Mouse (Mus musculus) lung, postnatal 0 days (tissue): ENCODE measurements around the gene Swsap1. TPM values are rescaled to one million over a fixed set of nuclear protein-coding genes. Genes with fewer than 3 reads are reported as not detected.

ENCODE experiments used
- ATAC-seq: fragments of 200-750 bp; cut with Nextera tagmentation; 2 replicates; pipeline ENCODE4 v1.8.0; 2017; ENCODE audit warnings: moderate library complexity
- DNase-seq: peaks from one replicate; pipeline ENCODE4 v3.0.0-alpha.2; 2016; ENCODE audit warnings: low spot score
- H3K27ac ChIP-seq: fragments of 300-500 bp; sonication (generic); 2 replicates; pipeline ENCODE4 v1.5.1; 2014; ENCODE audit warnings: antibody characterized with exemption, mild to moderate bottlenecking, low read length, mixed read lengths
- H3K27me3 ChIP-seq: fragments of 300-500 bp; sonication (generic); replicated peaks from 2 replicates; pipeline ENCODE4 v1.6.1; 2014; ENCODE audit warnings: low read length, mixed read lengths; ENCODE audit not compliant: insufficient read depth
- H3K36me3 ChIP-seq: fragments of 300-500 bp; sonication (generic); 2 replicates; pipeline ENCODE4 v1.6.1; 2014; ENCODE audit warnings: low read length, mixed read lengths; ENCODE audit not compliant: insufficient read depth
- H3K4me1 ChIP-seq: fragments of 300-500 bp; sonication (generic); 2 replicates; pipeline ENCODE4 v1.6.1; 2014; ENCODE audit warnings: antibody characterized with exemption, low read depth, low read length, mixed read lengths; ENCODE audit not compliant: insufficient read depth
- H3K4me2 ChIP-seq: fragments of 300-500 bp; sonication (generic); replicated peaks from 2 replicates; pipeline ENCODE4 v1.6.1; 2014; ENCODE audit warnings: low read depth, mild to moderate bottlenecking, low read length, moderate library complexity, mixed read lengths
- H3K4me3 ChIP-seq: fragments of 300-500 bp; sonication (generic); 2 replicates; pipeline ENCODE4 v1.5.1; 2014; ENCODE audit warnings: low read depth, low read length
- H3K9ac ChIP-seq: fragments of 300-500 bp; sonication (generic); replicated peaks from 2 replicates; pipeline ENCODE4 v1.6.1; 2014; ENCODE audit warnings: low read depth, mild to moderate bottlenecking
- H3K9me3 ChIP-seq: fragments of 300-500 bp; sonication (generic); 2 replicates; pipeline ENCODE4 v1.6.1; 2016; ENCODE audit warnings: low read length, mixed read lengths
- CTCF ChIP-seq: IDR thresholded peaks from 2 replicates; pipeline ENCODE4 v1.5.1; 2016; ENCODE audit warnings: antibody characterized with exemption, mild to moderate bottlenecking
- EP300 ChIP-seq: IDR thresholded peaks from 2 replicates; pipeline ENCODE4 v1.6.1; 2016; ENCODE audit warnings: antibody characterized with exemption, mild to moderate bottlenecking, control low read depth
- WGBS: fragments of 180-500 bp; shearing (Covaris S2); extraction: QIAGEN DNeasy Blood & Tissue Kit; methylation state at CpG from one replicate; pipeline ENCODE4 v1.1.7; 2014; 5-methylcytosine and 5-hydroxymethylcytosine counted together
- polyA plus RNA-seq: library from polyadenylated mRNA; unstranded; fragments of >200 nt; fragmentation: Nextera tagmentation; extraction: Ambion mirVana; gene quantifications from 2 replicates; pipeline ENCODE4 v1.2.1, GENCODE M21; 2015

The Swsap1 gene
- polyA plus RNA-seq, 1 experiment from 2014 or later = 5.7 TPM

GRCm38 (mm10) chr9:21963417-21963816 is 7.9 kb downstream of the Swsap1 start, which contains the start of gene Epor:
Gene Epor, minus strand, starts transcription at chr9:21963506.
- no peaks in the 10 kb centered on the region for H3K36me3 ChIP-seq
- no peaks in the 10 kb centered on the region for H3K9me3 ChIP-seq
- H3K4me3 ChIP-seq = peak within 1 kb of the TSS; percentile 37
- peak; percentile 42 for ATAC-seq
- H3K27me3 ChIP-seq = 0 out of 2 replicates have a peak, but pooled peaks cover 7% of the 10 kb centered on the region
- H3K27ac ChIP-seq = no peak within 1 kb of the TSS
- TF ChIP-seq EP300 = no peak
- no peak for TF ChIP-seq CTCF
- H3K4me2 ChIP-seq = peak within 1 kb of the TSS; percentile 81
- WGBS = 15% methylated on average over 7 of the region's 8 CpGs
- DNase-seq = peak; percentile 51
- no peak within 1 kb of the TSS; the same call in 1 of the 2 replicates for H3K9ac ChIP-seq
- peaks cover 25% of the 10 kb centered on the region for H3K4me1 ChIP-seq

GRCm38 (mm10) chr9:21968883-21969282 is 13.3 kb downstream of the Swsap1 start:
- no peaks in the 10 kb centered on the region for H3K4me1 ChIP-seq
- no peak overlapping the region for H3K9ac ChIP-seq
- no peak overlapping the region for H3K27ac ChIP-seq
- TF ChIP-seq CTCF (no peak), EP300 (no peak)
- H3K9me3 ChIP-seq = no peaks in the 10 kb centered on the region
- DNase-seq = no peak
- WGBS = 30% methylated on average over 6 of the region's 6 CpGs
- H3K4me2 ChIP-seq = no peak overlapping the region
- ATAC-seq = no peak
- H3K27me3 ChIP-seq = no peaks in the 10 kb centered on the region
- no peak overlapping the region for H3K4me3 ChIP-seq
- H3K36me3 ChIP-seq = no peaks in the 10 kb centered on the region

- no peak for ATAC-seq
- H3K4me1 ChIP-seq = no peaks in the 10 kb centered on the region
- H3K4me2 ChIP-seq = no peak overlapping the region
- no peak for DNase-seq
- H3K27me3 ChIP-seq = no peaks in the 10 kb centered on the region
- no peaks in the 10 kb centered on the region for H3K9me3 ChIP-seq
- no peak overlapping the region for H3K4me3 ChIP-seq
- 90% methylated on average over 4 of the region's 4 CpGs for whole genome bisulfite sequencing
- no peak overlapping the region for H3K9ac ChIP-seq
- no peak overlapping the region for H3K27ac ChIP-seq
- TF ChIP-seq EP300 = no peak
- no peak for TF ChIP-seq CTCF
- no peaks in the 10 kb centered on the region for H3K36me3 ChIP-seq
Measured at GRCm38 (mm10) chr9:21969304-21969703, 13.7 kb downstream of the Swsap1 start.

DNA sequence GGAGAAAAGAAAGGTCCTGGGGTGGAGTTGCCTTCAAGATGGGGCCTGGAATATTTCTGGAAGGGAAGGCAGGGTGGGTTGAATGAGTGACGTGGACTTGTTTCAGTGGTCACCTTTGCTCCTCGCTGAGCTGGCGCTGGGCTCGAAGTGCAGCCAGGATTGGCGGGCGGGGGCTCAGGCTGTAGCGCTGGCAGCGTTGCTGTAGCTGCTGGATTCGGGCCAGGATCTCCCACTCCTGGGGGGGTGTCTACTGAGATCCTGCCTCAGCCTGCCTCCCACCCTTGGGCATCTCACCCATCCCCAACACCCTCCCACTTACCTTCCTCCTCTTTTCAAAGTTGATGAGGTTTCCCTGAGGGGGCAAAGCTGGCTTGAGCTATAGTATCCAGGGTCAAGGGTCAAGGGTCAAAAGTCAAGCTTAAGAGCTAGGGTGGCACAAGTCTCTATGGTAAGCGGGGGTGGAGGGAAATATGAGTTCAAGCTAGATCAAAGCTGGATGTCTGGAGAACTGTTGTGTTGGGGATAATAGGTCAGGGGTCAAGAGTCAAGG is 21.1 kb downstream of the Swsap1 start:
- Histone ChIP-seq H3K4me2 (no peak overlapping the region), H3K27ac (no peak overlapping the region), H3K4me1 (no peaks in the 10 kb centered on the region), H3K27me3 (no peaks in the 10 kb centered on the region), H3K9me3 (no peaks in the 10 kb centered on the region), H3K36me3 (no peaks in the 10 kb centered on the region), H3K9ac (no peak overlapping the region), H3K4me3 (no peak overlapping the region)
- DNase-seq (no peak), ATAC-seq (no peak)
- no peak for TF ChIP-seq EP300
- 77% methylated on average over 10 of the region's 10 CpGs for WGBS

DNA sequence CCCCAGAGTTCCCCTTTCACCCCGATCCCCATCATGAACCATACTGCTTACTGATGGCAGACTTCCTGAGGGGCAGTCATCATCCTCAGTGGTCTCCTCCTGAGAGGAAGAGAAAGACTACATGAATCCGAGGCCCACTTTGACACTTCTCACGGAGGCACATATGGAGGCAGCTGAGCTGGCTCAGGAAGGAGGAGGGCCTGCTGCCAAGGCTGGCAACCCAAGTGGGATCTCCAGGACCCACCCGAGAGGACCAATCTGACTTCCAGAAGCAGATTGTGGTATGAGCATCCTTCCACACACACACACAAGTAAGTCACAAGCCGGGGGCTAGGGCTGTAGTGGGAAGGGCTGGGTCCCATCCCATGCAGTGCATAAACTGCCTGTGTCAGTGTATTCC is 21.8 kb downstream of the Swsap1 start:
- H3K9me3 ChIP-seq = no peaks in the 10 kb centered on the region
- no peak overlapping the region for H3K4me2 ChIP-seq
- H3K4me1 ChIP-seq = no peaks in the 10 kb centered on the region
- H3K4me3 ChIP-seq = no peak overlapping the region
- TF ChIP-seq EP300 = no peak
- TF ChIP-seq CTCF = no peak
- WGBS = 81% methylated on average over 5 of the region's 5 CpGs
- H3K9ac ChIP-seq = no peak overlapping the region
- DNase-seq (no peak), ATAC-seq (no peak)
- H3K36me3 ChIP-seq = no peaks in the 10 kb centered on the region
- no peaks in the 10 kb centered on the region for H3K27me3 ChIP-seq
- H3K27ac ChIP-seq = no peak overlapping the region

- no peak for DNase-seq
Measured at GRCm38 (mm10) chr9:21977972-21978371, 22.4 kb downstream of the Swsap1 start.

More at GRCm38 (mm10) chr9:21977972-21978371, 22.4 kb downstream of the Swsap1 start:
- Histone ChIP-seq H3K27ac (no peak overlapping the region), H3K27me3 (no peaks in the 10 kb centered on the region), H3K4me2 (no peak overlapping the region), H3K9ac (no peak overlapping the region), H3K36me3 (no peaks in the 10 kb centered on the region), H3K4me3 (no peak overlapping the region), H3K9me3 (no peaks in the 10 kb centered on the region), H3K4me1 (no peaks in the 10 kb centered on the region)
- TF ChIP-seq EP300 (no peak), CTCF (peak; percentile 74)
- 14% methylated on average over 2 of the region's 2 CpGs for WGBS
- no peak for ATAC-seq
